Mouse (Mus musculus): ENCODE measurements at regions not wholly inside any gene's neighbourhood (a gene's known extent, or its start where the extent isn't known, plus 50 kb on each side); places are given as distances from the start of the nearest gene placed in this dataset.

DNA sequence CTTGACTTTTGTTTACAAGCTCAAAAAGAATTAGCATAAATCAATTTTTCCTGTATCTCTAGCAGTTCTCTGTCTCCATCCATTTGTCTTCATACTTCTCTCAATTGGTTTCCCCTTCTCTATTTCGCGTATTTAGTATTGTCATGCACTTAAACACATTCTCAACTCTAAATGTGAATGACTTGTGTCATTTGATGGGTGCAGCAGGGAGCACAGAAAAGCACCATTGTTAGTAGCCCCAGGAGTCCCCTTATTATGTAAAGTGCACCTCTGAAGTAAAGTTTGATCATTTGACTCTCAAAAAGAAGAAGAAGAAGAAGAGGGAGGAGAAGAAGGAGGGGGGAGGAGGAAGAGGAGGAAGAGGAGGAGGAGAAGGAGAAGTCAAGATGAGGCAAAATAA, 776.2 kb upstream of the Vwc2 start:
- no peak for TF ChIP-seq POLR2A (IDR thresholded peaks at IDR 0.05; ENCODE audit: control insufficient read depth, extremely low read depth, insufficient read depth, low read length, poor library complexity)
- TF ChIP-seq CTCF (IDR thresholded peaks at IDR 0.05; ENCODE audit: borderline replicate concordance, control insufficient read depth, extremely low read depth, insufficient read depth, low read length, poor library complexity) = no peak
- WGBS = 80% methylated on average over 2 of the region's 2 CpGs
- no peaks in the 10 kb centered on the region for H3K36me3 ChIP-seq (ENCODE audit: control insufficient read depth, insufficient read depth, low read length)
- H3K4me1 ChIP-seq (replicated peaks; ENCODE audit: control insufficient read depth, insufficient read depth, low read length) = no peaks in the 10 kb centered on the region
- no peaks in the 10 kb centered on the region for H3K27me3 ChIP-seq (ENCODE audit: control insufficient read depth, insufficient read depth, low read length)
- H3K27ac ChIP-seq (ENCODE audit: control insufficient read depth, insufficient read depth, low read length) = no peak overlapping the region
- no peak overlapping the region for H3K4me3 ChIP-seq (ENCODE audit: control insufficient read depth, insufficient read depth, low read length)
- DNase-seq = no peak

DNA sequence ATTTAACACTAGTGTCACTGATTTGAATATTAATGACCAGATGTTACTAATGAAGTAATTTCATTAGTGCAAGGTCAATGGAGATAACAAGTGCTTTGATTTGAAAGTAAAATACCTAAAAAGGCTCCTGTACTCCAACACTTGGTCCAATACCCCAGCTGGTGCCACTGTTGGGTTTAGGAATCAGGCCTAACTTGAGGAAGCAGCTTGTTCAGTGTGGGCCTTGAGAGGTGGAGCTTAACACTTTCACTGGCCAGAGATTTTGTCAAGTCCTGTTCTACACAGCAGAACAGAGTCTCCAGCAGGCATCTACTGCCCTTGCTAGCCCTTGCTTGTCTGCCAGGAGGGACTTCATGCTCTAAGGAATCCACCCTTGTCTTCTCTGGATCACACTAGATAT, 741.7 kb upstream of the Vwc2 start:
- H3K4me3 ChIP-seq (ENCODE audit: control insufficient read depth, insufficient read depth, low read length) = no peak overlapping the region
- H3K36me3 ChIP-seq (ENCODE audit: control insufficient read depth, insufficient read depth, low read length) = no peaks in the 10 kb centered on the region
- no peak for TF ChIP-seq CTCF (IDR thresholded peaks at IDR 0.05; ENCODE audit: borderline replicate concordance, control insufficient read depth, extremely low read depth, insufficient read depth, low read length, poor library complexity)
- no peak for TF ChIP-seq POLR2A (IDR thresholded peaks at IDR 0.05; ENCODE audit: control insufficient read depth, extremely low read depth, insufficient read depth, low read length, poor library complexity)
- no peaks in the 10 kb centered on the region for H3K4me1 ChIP-seq (replicated peaks; ENCODE audit: control insufficient read depth, insufficient read depth, low read length)
- no peak for DNase-seq
- H3K27ac ChIP-seq (ENCODE audit: control insufficient read depth, insufficient read depth, low read length) = no peak overlapping the region
- no peaks in the 10 kb centered on the region for H3K27me3 ChIP-seq (ENCODE audit: control insufficient read depth, insufficient read depth, low read length)

Data from thymus, adult 2 months (tissue).